Mouse (Mus musculus): ENCODE data around the gene Selenof. TPM values are rescaled to one million over a fixed set of nuclear protein-coding genes. Genes with fewer than 3 reads are reported as not detected.

The Selenof gene
- polyA plus RNA-seq, 1 experiment from 2014 or later: 526 TPM

GRCm38 (mm10) chr3:144550036-144550435, 20.1 kb upstream of the Selenof start:
- no peaks in the 10 kb centered on the region for H3K27me3 ChIP-seq (ENCODE audit: low read depth, poor library complexity, severe bottlenecking)
- no peak overlapping the region for H3K27ac ChIP-seq (replicated peaks)
- no peaks in the 10 kb centered on the region for H3K9me3 ChIP-seq (replicated peaks)
- WGBS: 90% methylated on average over 5 of the region's 5 CpGs
- DNase-seq (ENCODE audit: low spot score): no peak
- peaks cover 32% of the 10 kb centered on the region for H3K4me1 ChIP-seq
- H3K4me3 ChIP-seq: no peak overlapping the region
- H3K36me3 ChIP-seq: no peaks in the 10 kb centered on the region

GRCm38 (mm10) chr3:144550659-144551058, 19.4 kb upstream of the Selenof start:
- Histone ChIP-seq H3K36me3 (no peaks in the 10 kb centered on the region), H3K9me3 (replicated peaks) (no peaks in the 10 kb centered on the region), H3K27me3 (ENCODE audit: low read depth, poor library complexity, severe bottlenecking) (no peaks in the 10 kb centered on the region), H3K4me1 (peaks cover 33% of the 10 kb centered on the region), H3K4me3 (no peak overlapping the region), H3K27ac (replicated peaks) (no peak overlapping the region)
- 96% methylated on average over 5 of the region's 5 CpGs for WGBS
- DNase-seq (ENCODE audit: low spot score): no peak

GRCm38 (mm10) chr3:144551416-144551815, 18.7 kb upstream of the Selenof start:
- Histone ChIP-seq H3K36me3 (no peaks in the 10 kb centered on the region), H3K9me3 (replicated peaks) (no peaks in the 10 kb centered on the region), H3K4me3 (no peak overlapping the region), H3K27me3 (ENCODE audit: low read depth, poor library complexity, severe bottlenecking) (no peaks in the 10 kb centered on the region), H3K4me1 (peaks cover 33% of the 10 kb centered on the region), H3K27ac (replicated peaks) (no peak overlapping the region)
- DNase-seq (ENCODE audit: low spot score): no peak
- WGBS: 84% methylated on average over 4 of the region's 4 CpGs

GRCm38 (mm10) chr3:144553942-144554341, 16.2 kb upstream of the Selenof start:
- Histone ChIP-seq H3K27ac (replicated peaks) (no peak overlapping the region), H3K4me1 (peaks cover 49% of the 10 kb centered on the region), H3K9me3 (replicated peaks) (no peaks in the 10 kb centered on the region), H3K27me3 (ENCODE audit: low read depth, poor library complexity, severe bottlenecking) (no peaks in the 10 kb centered on the region), H3K36me3 (no peaks in the 10 kb centered on the region), H3K4me3 (no peak overlapping the region)
- DNase-seq (ENCODE audit: low spot score): no peak
- 52% methylated on average over 7 of the region's 7 CpGs for WGBS

- Histone ChIP-seq H3K27me3 (ENCODE audit: low read depth, poor library complexity, severe bottlenecking) (no peaks in the 10 kb centered on the region), H3K36me3 (no peaks in the 10 kb centered on the region), H3K4me1 (peaks cover 55% of the 10 kb centered on the region), H3K4me3 (no peak overlapping the region), H3K27ac (replicated peaks) (no peak overlapping the region), H3K9me3 (replicated peaks) (no peaks in the 10 kb centered on the region)
- DNase-seq (ENCODE audit: low spot score): no peak
- WGBS: 73% methylated on average over 9 of the region's 9 CpGs
These were observed 15.6 kb upstream of the Selenof start for GRCm38 (mm10) chr3:144554503-144554902.

- DNase-seq (ENCODE audit: low spot score): no peak
- 90% methylated on average over 7 of the region's 7 CpGs for WGBS
- H3K36me3 ChIP-seq: no peaks in the 10 kb centered on the region
- no peaks in the 10 kb centered on the region for H3K9me3 ChIP-seq (replicated peaks)
- no peak overlapping the region for H3K27ac ChIP-seq (replicated peaks)
- H3K4me3 ChIP-seq: no peak overlapping the region
- H3K4me1 ChIP-seq: peaks cover 57% of the 10 kb centered on the region
- H3K27me3 ChIP-seq (ENCODE audit: low read depth, poor library complexity, severe bottlenecking): no peaks in the 10 kb centered on the region
These were observed 15.0 kb upstream of the Selenof start for GRCm38 (mm10) chr3:144555144-144555543.

DNA sequence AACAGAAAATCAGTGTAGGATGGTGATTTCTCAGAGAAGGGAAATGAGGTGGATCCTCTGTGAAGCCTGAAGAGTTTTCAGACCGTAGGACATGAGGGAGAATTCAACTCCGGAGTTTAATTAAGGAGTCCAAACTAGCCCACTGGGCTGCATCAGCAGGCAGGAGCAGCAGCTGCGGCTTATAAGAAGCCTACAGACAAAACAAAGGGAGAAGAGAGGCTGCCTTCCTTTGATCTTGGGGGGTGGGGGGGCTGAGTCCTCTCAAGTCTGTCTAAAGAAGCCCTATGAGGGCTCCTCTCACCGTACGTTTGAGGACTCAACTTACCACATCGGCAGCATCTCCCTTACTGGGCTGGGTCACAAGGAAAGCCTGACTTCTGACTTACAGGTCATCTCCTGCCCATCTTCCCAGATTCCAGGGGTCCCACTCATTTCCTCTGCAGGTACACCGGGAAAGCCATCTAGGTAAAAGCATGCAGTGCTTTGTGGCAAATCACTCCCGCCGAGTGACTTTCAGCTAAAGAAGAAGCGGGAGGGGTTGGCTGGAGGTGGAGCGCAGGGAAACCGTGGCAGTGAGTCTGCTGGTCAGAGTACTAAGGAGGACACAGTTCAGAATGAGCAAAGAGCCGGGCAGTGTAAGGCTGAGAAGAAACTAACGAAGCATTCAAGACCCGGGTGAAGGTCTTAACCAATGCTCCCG, 13.3 kb upstream of the Selenof start:
- WGBS: 2% methylated on average over 16 of the region's 16 CpGs
- peak; percentile 51 for DNase-seq (ENCODE audit: low spot score)
- peaks cover 56% of the 10 kb centered on the region for H3K4me1 ChIP-seq
- peak overlapping the region; percentile 81 for H3K27ac ChIP-seq (replicated peaks)
- H3K4me3 ChIP-seq: peak overlapping the region; percentile 45
- peaks cover 6% of the 10 kb centered on the region; the same call in 1 of the 2 replicates for H3K36me3 ChIP-seq
- H3K9me3 ChIP-seq (replicated peaks): no peaks in the 10 kb centered on the region
- no peaks in the 10 kb centered on the region for H3K27me3 ChIP-seq (ENCODE audit: low read depth, poor library complexity, severe bottlenecking)

GRCm38 (mm10) chr3:144558274-144558673, 11.8 kb upstream of the Selenof start:
- Histone ChIP-seq H3K27me3 (ENCODE audit: low read depth, poor library complexity, severe bottlenecking) (no peaks in the 10 kb centered on the region), H3K36me3 (peaks cover 9% of the 10 kb centered on the region; the same call in 1 of the 2 replicates), H3K4me1 (peaks cover 56% of the 10 kb centered on the region), H3K4me3 (no peak overlapping the region), H3K9me3 (replicated peaks) (no peaks in the 10 kb centered on the region), H3K27ac (replicated peaks) (peak overlapping the region; percentile 43; the same call in 1 of the 2 replicates)
- 47% methylated on average over 5 of the region's 5 CpGs for WGBS
- DNase-seq (ENCODE audit: low spot score): no peak

GRCm38 (mm10) chr3:144561511-144562250, 8.4 kb upstream of the Selenof start:
- Histone ChIP-seq H3K9me3 (replicated peaks) (no peaks in the 10 kb centered on the region), H3K4me3 (no peak overlapping the region), H3K36me3 (peaks cover 9% of the 10 kb centered on the region; the same call in 1 of the 2 replicates), H3K27me3 (ENCODE audit: low read depth, poor library complexity, severe bottlenecking) (no peaks in the 10 kb centered on the region), H3K27ac (replicated peaks) (no peak overlapping the region), H3K4me1 (peaks cover 36% of the 10 kb centered on the region)
- DNase-seq (ENCODE audit: low spot score): no peak
- whole genome bisulfite sequencing: 57% methylated on average over 22 of the region's 22 CpGs

- Histone ChIP-seq H3K9me3 (replicated peaks) (no peaks in the 10 kb centered on the region), H3K27me3 (ENCODE audit: low read depth, poor library complexity, severe bottlenecking) (no peaks in the 10 kb centered on the region), H3K4me3 (no peak overlapping the region), H3K36me3 (peaks cover 9% of the 10 kb centered on the region; the same call in 1 of the 2 replicates), H3K4me1 (peaks cover 27% of the 10 kb centered on the region), H3K27ac (replicated peaks) (no peak overlapping the region)
- no peak for DNase-seq (ENCODE audit: low spot score)
- 89% methylated on average over 7 of the region's 7 CpGs for WGBS
These were observed 6.2 kb upstream of the Selenof start for GRCm38 (mm10) chr3:144563916-144564315.

DNA sequence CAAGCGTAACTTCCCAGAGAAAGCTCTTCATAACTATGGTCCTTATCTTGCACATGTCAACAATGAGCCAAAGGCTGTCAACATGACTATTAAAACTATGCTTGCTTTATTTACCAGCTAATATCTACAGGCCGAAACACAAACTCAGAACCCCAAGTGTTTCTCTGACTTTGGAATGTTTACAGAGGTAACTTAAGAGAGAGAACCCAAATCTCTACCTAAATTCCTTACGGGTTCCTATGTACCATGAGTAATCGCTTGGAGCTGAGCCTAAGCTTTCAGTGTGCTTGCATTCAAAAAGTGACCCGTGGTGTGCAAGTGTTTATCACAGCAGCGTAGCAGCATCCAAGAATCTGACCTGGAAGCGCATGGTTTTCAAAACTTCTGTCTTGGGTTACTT, 4.9 kb upstream of the Selenof start:
- peaks cover 9% of the 10 kb centered on the region; the same call in 1 of the 2 replicates for H3K36me3 ChIP-seq
- no peak overlapping the region for H3K27ac ChIP-seq (replicated peaks)
- no peak overlapping the region for H3K4me3 ChIP-seq
- H3K4me1 ChIP-seq: peaks cover 21% of the 10 kb centered on the region
- no peak for DNase-seq (ENCODE audit: low spot score)
- H3K9me3 ChIP-seq (replicated peaks): no peaks in the 10 kb centered on the region
- 94% methylated on average over 7 of the region's 7 CpGs for WGBS
- H3K27me3 ChIP-seq (ENCODE audit: low read depth, poor library complexity, severe bottlenecking): no peaks in the 10 kb centered on the region

- H3K4me1 ChIP-seq: peaks cover 33% of the 10 kb centered on the region
- WGBS: 1% methylated on average over 21 of the region's 21 CpGs
- no peak for DNase-seq (ENCODE audit: low spot score)
- H3K36me3 ChIP-seq: peaks cover 14% of the 10 kb centered on the region
- peak overlapping the region; percentile 77 for H3K4me3 ChIP-seq
- no peaks in the 10 kb centered on the region for H3K27me3 ChIP-seq (ENCODE audit: low read depth, poor library complexity, severe bottlenecking)
- H3K9me3 ChIP-seq (replicated peaks): no peaks in the 10 kb centered on the region
- peak overlapping the region; percentile 94 for H3K27ac ChIP-seq (replicated peaks)
These were observed 1.2 kb upstream of the Selenof start for GRCm38 (mm10) chr3:144568861-144569361.

Data from midbrain, embryonic 10.5 days (tissue).